Mouse (Mus musculus) heart, postnatal 0 days (tissue): Measurements from ENCODE around the gene Jak1. TPM values are rescaled to one million over a fixed set of nuclear protein-coding genes. Genes with fewer than 3 reads are reported as not detected.
A peak's percentile ranks its signal among the peaks of the same experiment; 100 is the strongest.

ENCODE experiments used
- ATAC-seq: fragments of 200-750 bp; cut with Nextera tagmentation; 2 replicates; pipeline ENCODE4 v1.8.0; 2017; ENCODE audit warnings: low read depth, moderate number of reproducible peaks, moderate library complexity; ENCODE audit not compliant: insufficient read depth
- DNase-seq: peaks from one replicate; pipeline ENCODE4 v3.0.0-alpha.2; 2016; ENCODE audit warnings: low spot score
- H3K27ac ChIP-seq: fragments of 300-500 bp; sonication (generic); 2 replicates; pipeline ENCODE4 v1.5.1; 2014; ENCODE audit warnings: low read depth, mild to moderate bottlenecking
- H3K27me3 ChIP-seq: fragments of 300-500 bp; sonication (generic); 2 replicates; pipeline ENCODE4 v1.6.1; 2014; ENCODE audit warnings: low read length, mixed read lengths; ENCODE audit not compliant: control insufficient read depth, insufficient read depth
- H3K36me3 ChIP-seq: fragments of 300-500 bp; sonication (generic); replicated peaks from 2 replicates; pipeline ENCODE4 v1.6.1; 2014; ENCODE audit warnings: low read length, mixed read lengths; ENCODE audit not compliant: control insufficient read depth, insufficient read depth
- H3K4me1 ChIP-seq: fragments of 300-500 bp; sonication (generic); 2 replicates; pipeline ENCODE4 v1.6.1; 2014; ENCODE audit warnings: antibody characterized with exemption; ENCODE audit not compliant: control insufficient read depth, insufficient read depth
- H3K4me2 ChIP-seq: fragments of 300-500 bp; sonication (generic); 2 replicates; pipeline ENCODE4 v1.6.1; 2014; ENCODE audit warnings: low read depth, mild to moderate bottlenecking, low read length, moderate library complexity
- H3K4me3 ChIP-seq: fragments of 300-500 bp; sonication (generic); 2 replicates; pipeline ENCODE4 v1.5.1; 2014; ENCODE audit warnings: low read depth, low read length
- H3K9ac ChIP-seq: fragments of 300-500 bp; sonication (generic); replicated peaks from 2 replicates; pipeline ENCODE4 v1.6.1; 2014; ENCODE audit warnings: low read depth, low read length, mixed read lengths
- H3K9me3 ChIP-seq: fragments of 300-500 bp; sonication (generic); replicated peaks from 2 replicates; pipeline ENCODE4 v1.6.1; 2016; ENCODE audit warnings: low read length; ENCODE audit not compliant: control insufficient read depth
- CTCF ChIP-seq: IDR thresholded peaks from 2 replicates; pipeline ENCODE4 v1.5.1; 2016; ENCODE audit warnings: antibody characterized with exemption, control low read depth, low read depth
- EP300 ChIP-seq: IDR thresholded peaks from 2 replicates; pipeline ENCODE4 v1.6.1; 2016; ENCODE audit warnings: antibody characterized with exemption, low read depth
- WGBS: fragments of 180-500 bp; shearing (Covaris S2); extraction: QIAGEN DNeasy Blood & Tissue Kit; methylation state at CpG from one replicate; pipeline ENCODE4 v1.1.7; 2014; 5-methylcytosine and 5-hydroxymethylcytosine counted together
- polyA plus RNA-seq: library from polyadenylated mRNA; unstranded; fragments of >200 nt; fragmentation: Nextera tagmentation; extraction: Ambion mirVana; gene quantifications from 2 replicates; pipeline ENCODE4 v1.2.1, GENCODE M21; 2015
- total RNA-seq: library from RNA; depleted of rRNA; stranded (reverse); fragments of >200 nt; gene quantifications from 2 replicates; pipeline ENCODE4 v1.2.3, GENCODE M21; 2014; ENCODE audit warnings: low replicate concordance

The Jak1 gene
- total and polyA plus RNA-seq, 2 experiments from 2014 or later, result 44.2 to 63.4 TPM

- Histone ChIP-seq H3K9me3 (no peaks in the 10 kb centered on the region), H3K9ac (no peak overlapping the region), H3K27ac (peak overlapping the region; percentile 5; the same call in 1 of the 2 replicates), H3K4me1 (peaks cover 23% of the 10 kb centered on the region), H3K36me3 (no peaks in the 10 kb centered on the region), H3K27me3 (no peaks in the 10 kb centered on the region), H3K4me2 (no peak overlapping the region), H3K4me3 (no peak overlapping the region)
- 62% methylated on average over 8 of the region's 8 CpGs for WGBS
- ATAC-seq (no peak), DNase-seq (no peak)
- TF ChIP-seq EP300 (no peak), CTCF (no peak)
Observed at GRCm38 (mm10) chr4:101260744-101261291, 4.3 kb downstream of the Jak1 start.

DNA sequence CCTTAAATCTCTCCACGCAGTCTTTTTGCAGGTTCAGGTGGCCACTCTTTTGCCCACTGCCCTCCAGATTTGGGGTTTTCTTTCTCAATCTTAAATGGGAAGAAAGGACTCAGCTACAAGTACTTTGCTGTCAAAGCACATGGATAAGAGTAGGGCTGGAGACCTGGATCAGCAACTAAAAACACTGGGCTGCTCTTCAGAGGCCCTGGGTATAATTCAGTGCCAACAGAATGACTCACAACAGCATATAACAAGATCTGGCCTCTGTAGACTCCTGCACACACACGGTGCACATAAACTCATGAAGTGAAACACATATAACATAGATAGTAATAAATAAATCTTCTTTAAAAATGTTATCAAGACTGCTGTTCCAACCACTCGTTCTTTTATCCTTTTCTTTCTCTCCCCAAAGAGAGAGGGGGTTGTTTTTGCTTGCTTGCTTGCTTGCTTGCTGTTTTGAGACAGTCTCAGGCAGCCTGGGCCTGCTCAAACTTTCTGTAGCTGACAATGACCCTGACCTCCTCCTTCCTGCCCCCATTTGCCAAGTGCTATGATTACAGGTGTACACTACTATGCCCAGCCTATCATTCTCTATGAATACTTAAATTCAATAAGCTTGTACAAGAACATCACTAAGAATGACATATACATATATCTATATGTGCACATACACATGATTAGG lies 8.4 kb downstream of the Jak1 start:
- Histone ChIP-seq H3K4me1 (peaks cover 47% of the 10 kb centered on the region), H3K27ac (0 out of 2 replicates have a peak overlapping the region, but pooled peaks have one; percentile 8)

GRCm38 (mm10) chr4:101254606-101255349 lies 10.3 kb downstream of the Jak1 start:
- TF ChIP-seq EP300 (no peak), CTCF (no peak)
- 0 out of 2 replicates have a peak, but pooled peaks have one; percentile 30 for ATAC-seq
- H3K9me3 ChIP-seq, result no peaks in the 10 kb centered on the region
- H3K27ac ChIP-seq, result peak overlapping the region; percentile 49
- H3K27me3 ChIP-seq, result no peaks in the 10 kb centered on the region
- H3K36me3 ChIP-seq, result no peaks in the 10 kb centered on the region
- H3K4me1 ChIP-seq, result peaks cover 44% of the 10 kb centered on the region
- H3K4me2 ChIP-seq, result no peak overlapping the region
- H3K4me3 ChIP-seq, result no peak overlapping the region
- WGBS, result 59% methylated on average over 8 of the region's 8 CpGs
- DNase-seq, result no peak
- H3K9ac ChIP-seq, result no peak overlapping the region

More for the DNA sequence above, 8.4 kb downstream of the Jak1 start:
- TF ChIP-seq CTCF, result no peak
- no peak for TF ChIP-seq EP300
- Histone ChIP-seq H3K9ac (no peak overlapping the region), H3K4me3 (no peak overlapping the region), H3K4me2 (no peak overlapping the region), H3K9me3 (no peaks in the 10 kb centered on the region), H3K27me3 (no peaks in the 10 kb centered on the region), H3K36me3 (no peaks in the 10 kb centered on the region)
- no peak for ATAC-seq
- DNase-seq, result no peak
- WGBS, result 56% methylated on average over 3 of the region's 3 CpGs

DNA sequence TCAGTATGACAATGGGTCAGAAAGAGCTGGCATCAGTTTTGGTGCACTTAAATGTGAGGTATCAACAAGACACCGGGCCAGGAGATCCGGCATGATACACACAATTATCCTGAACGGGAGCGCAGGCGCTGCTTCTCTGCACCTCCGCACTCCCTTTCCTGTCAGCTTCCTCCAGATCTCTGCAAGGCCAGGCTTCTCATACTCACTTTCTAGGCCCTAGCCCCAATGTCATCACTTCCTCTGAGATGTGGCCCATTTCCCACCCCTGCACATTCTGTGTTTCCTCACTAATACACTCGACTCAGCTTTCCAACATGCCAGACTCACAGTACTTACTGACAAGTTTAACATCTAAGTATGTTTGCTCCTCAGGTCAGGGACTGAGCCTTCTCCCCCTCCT lies 11.1 kb downstream of the Jak1 start:
- Histone ChIP-seq H3K9me3 (no peaks in the 10 kb centered on the region), H3K27ac (peak overlapping the region; percentile 49), H3K4me2 (no peak overlapping the region), H3K9ac (no peak overlapping the region), H3K4me1 (peaks cover 44% of the 10 kb centered on the region), H3K36me3 (no peaks in the 10 kb centered on the region), H3K27me3 (no peaks in the 10 kb centered on the region), H3K4me3 (no peak overlapping the region)
- no peak for DNase-seq
- 55% methylated on average over 7 of the region's 7 CpGs for WGBS
- ATAC-seq, result no peak; the same call in 1 of the 2 replicates
- no peak for TF ChIP-seq EP300
- TF ChIP-seq CTCF, result no peak

DNA sequence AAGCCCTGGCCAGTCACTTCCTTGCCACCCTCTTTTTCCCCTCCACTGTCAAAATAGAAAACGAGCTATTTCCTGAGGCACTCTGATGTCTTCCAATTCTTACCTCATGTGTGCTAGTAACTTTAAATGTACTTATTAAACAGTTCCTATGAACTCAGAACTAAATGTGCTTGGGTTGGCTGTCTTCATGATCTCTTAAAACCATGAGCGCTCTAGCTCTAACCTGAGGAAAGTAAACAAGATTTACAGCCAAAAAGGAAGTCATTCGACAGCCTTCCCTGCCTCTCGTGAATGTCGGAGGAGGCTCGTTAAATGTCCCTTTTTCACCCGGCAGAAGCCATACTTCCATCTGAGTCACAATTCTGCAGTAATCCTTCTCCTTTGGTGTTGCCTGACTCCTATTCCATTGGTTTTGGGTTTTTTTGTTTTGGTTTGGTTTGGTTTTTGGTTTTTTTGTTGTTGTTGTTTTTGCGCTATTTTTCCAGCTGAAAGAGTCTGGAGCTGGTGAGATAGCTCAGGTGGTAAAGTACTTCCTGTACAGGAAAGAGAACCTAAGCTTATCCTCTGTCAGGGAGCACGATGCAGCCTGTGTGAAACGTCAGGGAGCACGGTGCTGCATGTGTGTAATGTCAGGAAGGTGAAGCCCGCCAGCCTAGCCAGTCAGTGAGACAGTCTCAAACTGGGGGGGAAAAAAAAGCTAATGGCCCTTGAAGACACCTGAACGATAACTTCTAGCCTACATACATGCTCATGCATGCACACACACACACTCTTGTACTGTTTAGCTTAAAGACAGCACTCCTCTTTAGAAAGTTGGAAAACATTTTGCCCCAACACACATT lies 12.1 kb downstream of the Jak1 start:
- no peaks in the 10 kb centered on the region for H3K36me3 ChIP-seq
- 54% methylated on average over 13 of the region's 13 CpGs for WGBS
- H3K4me3 ChIP-seq, result no peak overlapping the region
- H3K4me1 ChIP-seq, result peaks cover 46% of the 10 kb centered on the region
- no peak for DNase-seq
- no peak overlapping the region for H3K9ac ChIP-seq
- TF ChIP-seq CTCF (no peak), EP300 (no peak)
- H3K4me2 ChIP-seq, result no peak overlapping the region
- H3K27ac ChIP-seq, result peak overlapping the region; percentile 49; the same call in 1 of the 2 replicates
- H3K9me3 ChIP-seq, result no peaks in the 10 kb centered on the region
- H3K27me3 ChIP-seq, result no peaks in the 10 kb centered on the region
- no peak for ATAC-seq
